Mouse (Mus musculus): ENCODE results near the gene Cpeb2. TPM values are rescaled to one million over a fixed set of nuclear protein-coding genes. Genes with fewer than 3 reads are reported as not detected.

The Cpeb2 gene
- 67.6 TPM for polyA plus RNA-seq (2014; fragmentation: Illumina TruSeq; extraction: RNeasy Lipid Tissue Mini Kit (QIAGEN cat#74804); ENCODE audit: low replicate concordance)

DNA sequence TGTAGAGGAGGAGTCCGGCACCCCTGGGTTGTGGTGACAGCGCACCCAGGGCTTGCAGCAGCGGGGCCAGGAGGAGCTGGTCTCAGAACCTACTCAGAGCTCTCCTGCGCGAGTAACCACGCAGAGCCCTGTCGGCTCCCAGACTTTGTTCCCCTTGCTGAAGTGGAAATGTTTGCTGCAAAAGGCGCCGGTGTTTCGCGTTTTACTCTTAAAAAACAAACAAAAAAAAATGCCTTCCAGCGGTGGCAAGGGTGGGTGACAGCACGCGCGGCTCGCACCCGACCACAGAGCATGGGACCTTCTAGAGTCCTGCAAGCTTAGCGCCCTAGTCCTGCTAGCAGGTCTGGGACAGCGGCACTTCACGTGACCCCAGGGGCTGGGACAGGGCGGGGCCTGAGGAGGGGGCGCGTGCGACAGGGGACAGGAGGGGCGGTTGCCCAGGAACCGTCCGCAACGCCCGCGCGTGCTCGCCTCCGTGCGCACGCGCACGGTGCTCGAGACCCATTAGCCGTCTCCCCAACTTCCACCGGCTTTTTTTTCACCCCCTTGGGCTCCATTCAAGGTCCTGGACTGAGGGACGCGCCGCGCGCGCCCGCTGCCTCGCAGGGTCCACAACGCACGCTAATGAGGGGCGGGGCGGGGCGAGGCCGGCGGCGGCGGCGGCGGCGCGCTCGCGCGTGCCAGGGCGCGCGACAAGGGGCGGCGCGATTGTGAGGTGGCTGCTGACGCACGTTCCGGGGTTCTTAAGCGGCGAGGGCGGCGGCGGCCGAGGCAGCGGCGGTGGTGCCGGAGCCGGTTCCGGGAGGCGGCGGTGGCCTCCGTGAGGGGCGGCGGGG lies at the start of gene Cpeb2:
Gene Cpeb2, plus strand, starts transcription at position 691 of the 836 bp plus-strand sequence.

